Mouse (Mus musculus): Measurements from ENCODE around the gene Ect2. TPM values are rescaled to one million over a fixed set of nuclear protein-coding genes. Genes with fewer than 3 reads are reported as not detected.

The Ect2 gene
- polyA plus RNA-seq, 1 experiment: 1.2 TPM

DNA sequence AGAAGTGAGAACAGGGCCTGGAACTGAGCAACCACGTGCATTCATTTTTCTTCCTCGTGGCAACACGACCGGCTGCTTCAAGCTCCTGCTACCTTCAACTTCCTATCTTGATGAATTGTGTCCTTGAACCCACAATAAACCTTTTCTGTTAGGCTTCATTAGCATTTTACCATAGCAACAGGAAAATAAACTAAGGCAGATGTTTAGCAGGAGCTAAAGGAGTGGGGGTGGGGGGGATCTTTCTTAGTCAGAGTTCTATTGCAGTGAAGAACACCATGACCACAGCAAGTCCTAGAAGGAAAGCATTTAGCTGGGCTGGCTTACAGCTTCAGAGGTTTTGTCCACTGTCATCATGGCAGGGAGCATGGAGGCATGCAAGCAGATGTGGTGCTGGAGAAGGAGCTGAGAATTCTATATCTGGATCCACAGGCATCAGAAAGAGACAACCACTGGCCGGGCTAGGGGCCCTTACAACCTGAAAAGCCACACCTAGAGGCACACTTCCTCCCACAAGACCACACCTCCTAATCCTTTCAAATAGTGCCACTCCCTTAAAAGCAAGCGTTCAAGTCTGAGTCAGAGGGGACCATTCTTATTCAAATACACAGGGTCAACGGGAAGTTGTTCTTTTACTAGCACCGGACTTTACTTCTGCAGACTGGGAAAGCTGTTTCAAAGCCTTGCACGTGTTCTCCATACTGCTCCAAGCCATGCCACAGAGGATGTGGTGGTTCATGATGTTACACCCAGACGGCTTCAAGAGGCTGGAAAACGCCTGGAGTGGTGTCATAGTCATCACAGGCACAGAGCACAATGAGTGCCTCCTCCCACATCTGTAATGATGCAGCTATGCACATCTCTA, 90.0 kb downstream of the Ect2 start:
- Histone ChIP-seq H3K36me3 (ENCODE audit: control insufficient read depth, insufficient read depth, low read length) (no peaks in the 10 kb centered on the region), H3K27me3 (ENCODE audit: control insufficient read depth, insufficient read depth, low read length) (no peaks in the 10 kb centered on the region), H3K4me1 (ENCODE audit: control insufficient read depth, insufficient read depth, insufficient read length) (no peaks in the 10 kb centered on the region), H3K4me3 (ENCODE audit: extremely low read depth, insufficient read depth, insufficient read length) (no peak overlapping the region), H3K27ac (ENCODE audit: insufficient read depth, low read length) (no peak overlapping the region)
- TF ChIP-seq CTCF (IDR thresholded peaks at IDR 0.05; ENCODE audit: extremely low read depth, insufficient read depth, insufficient read length, insufficient replicate concordance) (no peak), POLR2A (IDR thresholded peaks at IDR 0.05; ENCODE audit: low read depth, low read length) (no peak)
- WGBS: 81% methylated on average over 11 of the region's 11 CpGs
- DNase-seq (ENCODE audit: low read depth in 1 of 2, low spot score in 2 of 2): no peak

DNA sequence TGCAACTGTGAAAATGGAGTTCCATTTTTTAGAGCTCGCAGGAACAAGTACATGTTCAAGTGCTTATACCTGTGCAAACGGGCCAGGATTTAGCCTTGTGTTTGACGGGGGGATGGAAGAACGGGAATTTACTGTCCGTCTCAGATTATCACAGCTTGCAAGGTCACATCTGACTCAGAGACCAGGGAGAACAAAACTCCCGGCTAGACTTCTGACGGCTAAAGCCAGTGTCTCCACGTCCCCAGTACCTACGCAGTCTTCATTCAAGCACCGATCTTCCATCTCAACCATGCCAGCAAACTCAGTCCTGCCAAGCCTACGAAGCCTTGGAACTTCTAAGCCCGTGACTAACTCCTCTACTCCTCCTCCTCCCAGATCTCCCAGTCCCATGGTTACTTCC, 93.2 kb downstream of the Ect2 start:
- Histone ChIP-seq H3K27ac (ENCODE audit: insufficient read depth, low read length) (no peak overlapping the region), H3K4me3 (ENCODE audit: extremely low read depth, insufficient read depth, insufficient read length) (no peak overlapping the region), H3K27me3 (ENCODE audit: control insufficient read depth, insufficient read depth, low read length) (no peaks in the 10 kb centered on the region), H3K4me1 (ENCODE audit: control insufficient read depth, insufficient read depth, insufficient read length) (no peaks in the 10 kb centered on the region), H3K36me3 (ENCODE audit: control insufficient read depth, insufficient read depth, low read length) (no peaks in the 10 kb centered on the region)
- no peak for TF ChIP-seq POLR2A (IDR thresholded peaks at IDR 0.05; ENCODE audit: low read depth, low read length)
- no peak for TF ChIP-seq CTCF (IDR thresholded peaks at IDR 0.05; ENCODE audit: extremely low read depth, insufficient read depth, insufficient read length, insufficient replicate concordance)
- DNase-seq (ENCODE audit: low read depth in 1 of 2, low spot score in 2 of 2): no peak
- WGBS: 92% methylated on average over 12 of the region's 12 CpGs

- DNase-seq (ENCODE audit: low read depth in 1 of 2, low spot score in 2 of 2): no peak
- no peak overlapping the region for H3K27ac ChIP-seq (ENCODE audit: insufficient read depth, low read length)
- no peak overlapping the region for H3K4me3 ChIP-seq (ENCODE audit: extremely low read depth, insufficient read depth, insufficient read length)
- TF ChIP-seq CTCF (IDR thresholded peaks at IDR 0.05; ENCODE audit: extremely low read depth, insufficient read depth, insufficient read length, insufficient replicate concordance) (no peak), POLR2A (IDR thresholded peaks at IDR 0.05; ENCODE audit: low read depth, low read length) (no peak)
- H3K27me3 ChIP-seq (ENCODE audit: control insufficient read depth, insufficient read depth, low read length): no peaks in the 10 kb centered on the region
- WGBS: 87% methylated on average over 12 of the region's 12 CpGs
- no peaks in the 10 kb centered on the region for H3K36me3 ChIP-seq (ENCODE audit: control insufficient read depth, insufficient read depth, low read length)
- H3K4me1 ChIP-seq (ENCODE audit: control insufficient read depth, insufficient read depth, insufficient read length): no peaks in the 10 kb centered on the region
Observed at GRCm38 (mm10) chr3:27059529-27060322, 94.0 kb downstream of the Ect2 start.

DNA sequence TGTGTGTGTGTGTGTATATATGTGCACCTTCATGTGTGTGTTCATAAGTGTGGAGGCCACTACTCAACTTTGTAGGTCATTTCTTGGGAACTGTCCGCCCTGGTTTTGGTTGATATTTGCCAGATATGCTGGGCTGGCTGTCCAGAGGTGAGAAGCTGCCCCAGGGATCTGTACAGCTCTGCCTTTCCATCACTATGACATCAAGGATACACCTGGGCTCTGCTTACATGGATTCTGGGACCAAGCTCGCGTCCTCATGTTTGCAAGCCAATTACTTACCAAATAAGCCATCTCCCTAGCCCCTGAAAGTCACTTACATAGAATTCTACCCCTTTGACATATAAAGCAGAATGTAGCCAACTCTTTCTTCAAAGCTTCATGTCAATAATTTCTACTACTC, 98.2 kb downstream of the Ect2 start:
- H3K4me3 ChIP-seq (ENCODE audit: extremely low read depth, insufficient read depth, insufficient read length): no peak overlapping the region
- no peaks in the 10 kb centered on the region for H3K36me3 ChIP-seq (ENCODE audit: control insufficient read depth, insufficient read depth, low read length)
- no peak overlapping the region for H3K27ac ChIP-seq (ENCODE audit: insufficient read depth, low read length)
- no peaks in the 10 kb centered on the region for H3K4me1 ChIP-seq (ENCODE audit: control insufficient read depth, insufficient read depth, insufficient read length)
- no peak for DNase-seq (ENCODE audit: low read depth in 1 of 2, low spot score in 2 of 2)
- H3K27me3 ChIP-seq (ENCODE audit: control insufficient read depth, insufficient read depth, low read length): no peaks in the 10 kb centered on the region
- TF ChIP-seq CTCF (IDR thresholded peaks at IDR 0.05; ENCODE audit: extremely low read depth, insufficient read depth, insufficient read length, insufficient replicate concordance) (no peak), POLR2A (IDR thresholded peaks at IDR 0.05; ENCODE audit: low read depth, low read length) (no peak)
- 83% methylated on average over 3 of the region's 3 CpGs for WGBS

DNA sequence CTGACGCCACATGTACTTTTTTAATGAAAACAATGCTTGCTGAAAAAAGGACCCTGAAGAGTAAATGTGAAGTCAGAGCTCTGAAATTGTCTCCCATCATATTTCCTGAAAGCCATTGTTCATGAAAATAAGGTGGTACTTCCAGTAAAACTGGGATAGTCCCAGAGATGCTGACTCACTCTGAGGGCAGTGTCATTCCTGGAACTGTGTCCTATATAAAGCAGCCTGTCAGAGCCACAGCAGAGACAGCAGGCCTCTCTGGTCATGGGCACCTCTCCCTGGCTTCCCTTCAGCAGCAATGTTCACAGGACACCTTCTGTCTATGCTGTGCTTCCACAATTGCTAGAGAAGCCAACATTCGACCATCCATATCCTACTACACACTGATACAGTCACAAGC, 98.9 kb downstream of the Ect2 start:
- TF ChIP-seq CTCF (IDR thresholded peaks at IDR 0.05; ENCODE audit: extremely low read depth, insufficient read depth, insufficient read length, insufficient replicate concordance) (no peak), POLR2A (IDR thresholded peaks at IDR 0.05; ENCODE audit: low read depth, low read length) (no peak)
- no peaks in the 10 kb centered on the region for H3K27me3 ChIP-seq (ENCODE audit: control insufficient read depth, insufficient read depth, low read length)
- H3K27ac ChIP-seq (ENCODE audit: insufficient read depth, low read length): no peak overlapping the region
- no peaks in the 10 kb centered on the region for H3K36me3 ChIP-seq (ENCODE audit: control insufficient read depth, insufficient read depth, low read length)
- H3K4me3 ChIP-seq (ENCODE audit: extremely low read depth, insufficient read depth, insufficient read length): no peak overlapping the region
- no peak for DNase-seq (ENCODE audit: low read depth in 1 of 2, low spot score in 2 of 2)
- no peaks in the 10 kb centered on the region for H3K4me1 ChIP-seq (ENCODE audit: control insufficient read depth, insufficient read depth, insufficient read length)
- 69% methylated on average over 2 of the region's 2 CpGs for WGBS

Other genes starting within 250 kb of the Ect2 start
- 23.0 and 37.0 TPM in 2 replicates for gene Nceh1, start 29.1 kb upstream of the Ect2 start, polyA plus RNA-seq (2012; rRNA removed)
- gene Tnfsf10, start 163.2 kb upstream of the Ect2 start, polyA plus RNA-seq (2012; rRNA removed): 1.6 and 1.7 TPM in 2 replicates
- gene Ghsr, start 217.5 kb upstream of the Ect2 start, polyA plus RNA-seq (2012; rRNA removed): not detected in 2 replicates